Mouse (Mus musculus) liver, postnatal 0 days (tissue): Measurements from ENCODE around the gene Gm3625.

Source experiments
- CTCF ChIP-seq: sonication (generic); IDR thresholded peaks from 2 replicates; pipeline ENCODE4 v1.5.1; 2016; ENCODE audit warnings: antibody characterized with exemption, low read depth
- EP300 ChIP-seq: IDR thresholded peaks from 2 replicates; pipeline ENCODE4 v1.6.1; 2016; ENCODE audit warnings: antibody characterized with exemption, low read depth, mild to moderate bottlenecking

DNA sequence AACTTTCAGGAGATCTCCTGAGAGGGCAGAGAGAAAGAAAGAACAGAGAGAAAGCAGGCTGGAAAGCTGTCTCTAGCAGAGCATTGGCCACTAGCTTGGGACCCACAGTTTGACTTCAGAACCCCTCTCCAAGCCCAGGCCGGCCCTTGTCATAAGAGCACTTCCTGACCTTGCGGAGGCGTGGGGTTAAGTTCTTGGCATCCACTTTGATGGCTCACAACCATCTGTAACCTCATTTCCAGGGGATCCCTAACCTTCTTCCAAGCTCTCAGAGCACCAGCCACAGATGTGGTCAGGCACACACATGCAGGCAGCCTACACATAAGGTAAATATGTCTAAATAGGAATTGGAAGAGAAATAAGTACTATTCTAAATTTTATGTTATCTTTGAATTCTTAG is 35.3 kb downstream of the Gm3625 start:
- TF ChIP-seq CTCF, result no peak
- TF ChIP-seq EP300, result no peak
